Mouse (Mus musculus) midbrain, embryonic 11.5 days (tissue): ENCODE measurements around the gene Arhgef17. TPM values are rescaled to one million over a fixed set of nuclear protein-coding genes. Genes with fewer than 3 reads are reported as not detected.

Source experiments
- ATAC-seq: fragments of 200-750 bp; cut with Nextera tagmentation; 2 replicates; pipeline ENCODE4 v1.8.0; 2017; ENCODE audit warnings: moderate TSS enrichment, moderate library complexity; ENCODE audit not compliant: low FRiP score
- DNase-seq: peaks from one replicate; pipeline ENCODE4 v3.0.0; 2015; ENCODE audit warnings: low spot score; ENCODE audit errors: missing footprints
- H3K27ac ChIP-seq: fragments of 300-500 bp; sonication (generic); 2 replicates; pipeline ENCODE4 v1.5.1; 2014; ENCODE audit warnings: low read depth, low read length
- H3K27me3 ChIP-seq: fragments of 300-500 bp; sonication (generic); 2 replicates; pipeline ENCODE4 v1.6.1; 2014; ENCODE audit warnings: mild to moderate bottlenecking, low read length, moderate library complexity, mixed read lengths; ENCODE audit not compliant: control insufficient read depth, insufficient read depth
- H3K36me3 ChIP-seq: fragments of 300-500 bp; sonication (generic); 2 replicates; pipeline ENCODE4 v1.6.1; 2014; ENCODE audit warnings: mild to moderate bottlenecking, low read length, moderate library complexity, mixed read lengths; ENCODE audit not compliant: control insufficient read depth, insufficient read depth
- H3K4me1 ChIP-seq: fragments of 300-500 bp; sonication (generic); 2 replicates; pipeline ENCODE4 v1.6.1; 2014; ENCODE audit warnings: low read length; ENCODE audit not compliant: control insufficient read depth, insufficient read depth
- H3K4me2 ChIP-seq: fragments of 300-500 bp; sonication (generic); 2 replicates; pipeline ENCODE4 v1.6.1; 2014; ENCODE audit warnings: mild to moderate bottlenecking, moderate library complexity
- H3K4me3 ChIP-seq: fragments of 300-500 bp; sonication (generic); 2 replicates; pipeline ENCODE4 v1.5.1; 2014; ENCODE audit warnings: low read depth, low read length
- H3K9ac ChIP-seq: fragments of 300-500 bp; sonication (generic); 2 replicates; pipeline ENCODE4 v1.6.1; 2014; ENCODE audit warnings: low read length
- H3K9me3 ChIP-seq: fragments of 300-500 bp; sonication (generic); 2 replicates; pipeline ENCODE4 v1.6.1; 2016; ENCODE audit warnings: low read length; ENCODE audit not compliant: control insufficient read depth
- WGBS: fragments of 180-500 bp; shearing (Covaris S2); extraction: QIAGEN DNeasy Blood & Tissue Kit; methylation state at CpG from one replicate; pipeline ENCODE4 v1.1.7; 2014; 5-methylcytosine and 5-hydroxymethylcytosine counted together
- polyA plus RNA-seq: library from polyadenylated mRNA; unstranded; fragments of >200 nt; fragmentation: Nextera tagmentation; extraction: Ambion mirVana; gene quantifications from 2 replicates; pipeline ENCODE4 v1.2.1, GENCODE M21; 2014

Gene Arhgef17
- polyA plus RNA-seq, 1 experiment from 2014 or later = 6.8 TPM

GRCm38 (mm10) chr7:100876293-100876692 is 55.6 kb downstream of the Arhgef17 start:
- 94% methylated on average over 13 of the region's 13 CpGs for WGBS

GRCm38 (mm10) chr7:100875822-100876221 is 56.1 kb downstream of the Arhgef17 start:
- Histone ChIP-seq H3K27ac (no peak overlapping the region), H3K4me2 (no peak overlapping the region), H3K9me3 (no peaks in the 10 kb centered on the region), H3K4me1 (no peaks in the 10 kb centered on the region), H3K27me3 (no peaks in the 10 kb centered on the region), H3K4me3 (no peak overlapping the region), H3K36me3 (peaks cover 20% of the 10 kb centered on the region), H3K9ac (no peak overlapping the region)
- ATAC-seq (no peak), DNase-seq (no peak)
- 87% methylated on average over 1 of the region's 1 CpGs for WGBS

More at GRCm38 (mm10) chr7:100876293-100876692, 55.6 kb downstream of the Arhgef17 start:
- no peak overlapping the region for H3K4me3 ChIP-seq
- ATAC-seq = no peak
- H3K4me2 ChIP-seq = no peak overlapping the region
- no peak overlapping the region for H3K9ac ChIP-seq
- no peaks in the 10 kb centered on the region for H3K9me3 ChIP-seq
- no peaks in the 10 kb centered on the region for H3K4me1 ChIP-seq
- no peak overlapping the region for H3K27ac ChIP-seq
- no peak for DNase-seq
- no peaks in the 10 kb centered on the region for H3K27me3 ChIP-seq
- peaks cover 24% of the 10 kb centered on the region for H3K36me3 ChIP-seq

- H3K27me3 ChIP-seq = no peaks in the 10 kb centered on the region
- ATAC-seq = no peak
- no peaks in the 10 kb centered on the region for H3K9me3 ChIP-seq
- WGBS = 96% methylated on average over 13 of the region's 13 CpGs
- DNase-seq = no peak
- H3K36me3 ChIP-seq = peaks cover 20% of the 10 kb centered on the region
- no peak overlapping the region for H3K4me3 ChIP-seq
- H3K9ac ChIP-seq = no peak overlapping the region
- H3K4me2 ChIP-seq = no peak overlapping the region
- H3K27ac ChIP-seq = no peak overlapping the region
- H3K4me1 ChIP-seq = no peaks in the 10 kb centered on the region
Observed at GRCm38 (mm10) chr7:100873197-100873596, 58.7 kb downstream of the Arhgef17 start.

GRCm38 (mm10) chr7:100871892-100872291 is 60.0 kb downstream of the Arhgef17 start:
- 89% methylated on average over 5 of the region's 5 CpGs for WGBS
- Histone ChIP-seq H3K4me3 (no peak overlapping the region), H3K36me3 (peaks cover 16% of the 10 kb centered on the region), H3K9me3 (no peaks in the 10 kb centered on the region), H3K27me3 (no peaks in the 10 kb centered on the region), H3K27ac (no peak overlapping the region), H3K4me2 (no peak overlapping the region), H3K4me1 (no peaks in the 10 kb centered on the region), H3K9ac (no peak overlapping the region)
- ATAC-seq (no peak), DNase-seq (no peak)

GRCm38 (mm10) chr7:100871355-100871754 is 60.6 kb downstream of the Arhgef17 start:
- H3K36me3 ChIP-seq = peaks cover 11% of the 10 kb centered on the region

GRCm38 (mm10) chr7:100869877-100870629 is 61.9 kb downstream of the Arhgef17 start:
- no peaks in the 10 kb centered on the region for H3K27me3 ChIP-seq
- H3K36me3 ChIP-seq = peaks cover 10% of the 10 kb centered on the region; the same call in 1 of the 2 replicates
- no peaks in the 10 kb centered on the region for H3K4me1 ChIP-seq
- H3K9me3 ChIP-seq = no peaks in the 10 kb centered on the region
- DNase-seq = no peak
- WGBS = 90% methylated on average over 8 of the region's 8 CpGs
- no peak for ATAC-seq
- no peak overlapping the region for H3K4me2 ChIP-seq
- no peak overlapping the region for H3K27ac ChIP-seq
- no peak overlapping the region for H3K9ac ChIP-seq
- no peak overlapping the region for H3K4me3 ChIP-seq

More at GRCm38 (mm10) chr7:100871355-100871754, 60.6 kb downstream of the Arhgef17 start:
- ATAC-seq = no peak
- H3K4me3 ChIP-seq = no peak overlapping the region
- no peak overlapping the region for H3K27ac ChIP-seq
- no peaks in the 10 kb centered on the region for H3K4me1 ChIP-seq
- WGBS = 93% methylated on average over 4 of the region's 4 CpGs
- H3K27me3 ChIP-seq = no peaks in the 10 kb centered on the region
- no peak overlapping the region for H3K4me2 ChIP-seq
- H3K9me3 ChIP-seq = no peaks in the 10 kb centered on the region
- DNase-seq = no peak
- H3K9ac ChIP-seq = no peak overlapping the region

- Histone ChIP-seq H3K27ac (no peak overlapping the region), H3K4me1 (no peaks in the 10 kb centered on the region), H3K4me3 (no peak overlapping the region), H3K27me3 (no peaks in the 10 kb centered on the region), H3K9me3 (no peaks in the 10 kb centered on the region), H3K4me2 (no peak overlapping the region), H3K9ac (no peak overlapping the region), H3K36me3 (peaks cover 7% of the 10 kb centered on the region; the same call in 1 of the 2 replicates)
- no peak for ATAC-seq
- WGBS = 75% methylated on average over 4 of the region's 4 CpGs
- DNase-seq = no peak
Observed at GRCm38 (mm10) chr7:100868551-100868950, 63.4 kb downstream of the Arhgef17 start.

- Histone ChIP-seq H3K27ac (no peak overlapping the region), H3K9ac (no peak overlapping the region), H3K36me3 (0 out of 2 replicates have a peak, but pooled peaks cover under 1% of the 10 kb centered on the region), H3K4me3 (no peak overlapping the region), H3K4me1 (no peaks in the 10 kb centered on the region), H3K27me3 (no peaks in the 10 kb centered on the region), H3K9me3 (no peaks in the 10 kb centered on the region), H3K4me2 (no peak overlapping the region)
- ATAC-seq (no peak), DNase-seq (no peak)
- 59% methylated on average over 2 of the region's 2 CpGs for WGBS
Observed at GRCm38 (mm10) chr7:100867561-100867960, 64.3 kb downstream of the Arhgef17 start.

GRCm38 (mm10) chr7:100866675-100867074 is 65.2 kb downstream of the Arhgef17 start:
- H3K4me3 ChIP-seq = no peak overlapping the region
- no peak for ATAC-seq
- H3K36me3 ChIP-seq = no peaks in the 10 kb centered on the region
- DNase-seq = no peak
- H3K9me3 ChIP-seq = no peaks in the 10 kb centered on the region
- no peak overlapping the region for H3K4me2 ChIP-seq
- peaks cover 3% of the 10 kb centered on the region; the same call in 1 of the 2 replicates for H3K4me1 ChIP-seq
- H3K9ac ChIP-seq = no peak overlapping the region
- H3K27ac ChIP-seq = no peak overlapping the region
- no peaks in the 10 kb centered on the region for H3K27me3 ChIP-seq
- 12% methylated on average over 3 of the region's 3 CpGs for WGBS
